Mouse (Mus musculus): ENCODE results near the gene Fxr2.
A peak's percentile ranks its signal among the peaks of the same experiment; 100 is the strongest.

Gene Fxr2

DNA sequence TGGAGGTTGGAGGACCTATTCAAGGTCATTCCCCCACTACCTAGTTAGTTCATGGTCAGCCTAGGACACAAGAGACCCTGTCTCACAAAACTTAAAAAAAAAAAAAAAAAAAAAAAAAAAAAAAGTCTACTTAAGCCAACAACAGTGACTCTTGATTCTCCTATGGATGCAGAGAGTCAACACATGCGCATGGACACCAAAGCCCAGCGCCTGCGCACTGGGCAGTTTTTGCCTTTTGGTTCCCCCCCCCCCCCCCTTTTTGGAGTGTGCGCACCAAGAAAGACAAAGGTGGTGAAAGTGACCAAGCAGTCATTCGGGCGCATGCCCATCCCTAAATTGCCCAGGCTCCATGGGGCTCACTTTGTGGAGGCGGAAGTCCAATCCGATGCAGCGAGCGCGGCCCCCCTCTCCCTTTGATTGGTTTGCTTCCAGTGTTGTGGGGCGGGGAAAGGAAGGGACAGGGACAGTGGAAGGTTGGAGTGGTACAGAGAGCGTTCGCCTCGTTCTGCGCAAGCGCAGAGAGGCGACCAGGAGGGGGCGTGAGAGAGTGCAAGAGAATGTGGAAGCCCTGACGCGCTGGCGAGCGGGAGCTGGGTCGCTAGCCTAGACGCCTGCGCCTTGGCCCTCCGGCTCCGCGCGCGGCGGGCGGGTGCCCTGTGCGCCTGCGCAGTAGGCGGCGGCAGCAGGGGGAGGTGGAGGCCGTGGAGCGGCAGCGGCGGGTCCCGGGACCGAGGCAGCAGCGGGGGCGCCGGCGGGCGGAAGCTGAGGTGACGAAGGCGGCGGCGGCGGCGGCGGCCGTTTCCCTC lies at the start of gene Fxr2:
Gene Fxr2, plus strand, starts transcription at position 707 of the 806 bp plus-strand sequence.
- Histone ChIP-seq H3K4me1 (replicated peaks; ENCODE audit: low read depth, low read length) (peaks cover 44% of the 10 kb centered on the region), H3K9me3 (ENCODE audit: low read length) (no peaks in the 10 kb centered on the region), H3K36me3 (ENCODE audit: insufficient read depth, low read length) (peaks cover 31% of the 10 kb centered on the region), H3K4me3 (replicated peaks; ENCODE audit: low read length) (peak within 1 kb of the TSS; percentile 95), H3K27me3 (ENCODE audit: insufficient read depth, low read length) (no peaks in the 10 kb centered on the region)
- TF ChIP-seq NANOG (IDR thresholded peaks at IDR 0.05; ENCODE audit: borderline replicate concordance, low read length) (no peak), POU5F1 (IDR thresholded peaks at IDR 0.05; ENCODE audit: borderline replicate concordance, low read length) (no peak), CTCF (conservative IDR thresholded peaks at IDR 0.05; ENCODE audit: low read length) (peak; percentile 21; the same call in 1 of the 2 replicates)

DNA sequence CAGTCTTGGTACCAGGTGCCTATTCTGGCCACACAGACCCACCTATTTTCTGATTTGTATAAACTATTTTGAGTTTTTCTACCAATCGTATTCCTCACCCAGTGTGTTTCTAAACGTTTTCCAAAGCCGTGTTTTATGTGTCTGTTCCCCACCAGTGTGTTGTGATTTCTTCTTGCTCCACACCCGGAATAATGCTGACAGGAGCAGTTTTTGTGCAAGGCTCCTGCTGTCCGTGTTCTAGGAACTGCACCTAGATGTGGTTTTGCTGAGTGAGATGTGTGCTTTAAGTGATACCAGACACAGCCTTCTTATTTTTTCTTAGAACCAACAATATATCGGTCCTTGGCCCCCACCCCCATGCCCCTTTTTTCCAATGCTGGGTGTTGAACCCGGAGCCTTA lies 48.8 kb upstream of the Fxr2 start:
- no peak for TF ChIP-seq CTCF (conservative IDR thresholded peaks at IDR 0.05; ENCODE audit: low read length)
- TF ChIP-seq POU5F1 (IDR thresholded peaks at IDR 0.05; ENCODE audit: borderline replicate concordance, low read length): no peak
- no peak for TF ChIP-seq NANOG (IDR thresholded peaks at IDR 0.05; ENCODE audit: borderline replicate concordance, low read length)
- peaks cover 68% of the 10 kb centered on the region for H3K36me3 ChIP-seq (ENCODE audit: insufficient read depth, low read length)
- no peaks in the 10 kb centered on the region for H3K27me3 ChIP-seq (ENCODE audit: insufficient read depth, low read length)
- H3K9me3 ChIP-seq (ENCODE audit: low read length): no peaks in the 10 kb centered on the region
- H3K4me1 ChIP-seq (replicated peaks; ENCODE audit: low read depth, low read length): peaks cover 74% of the 10 kb centered on the region
- H3K4me3 ChIP-seq (replicated peaks; ENCODE audit: low read length): peak overlapping the region; percentile 98

DNA sequence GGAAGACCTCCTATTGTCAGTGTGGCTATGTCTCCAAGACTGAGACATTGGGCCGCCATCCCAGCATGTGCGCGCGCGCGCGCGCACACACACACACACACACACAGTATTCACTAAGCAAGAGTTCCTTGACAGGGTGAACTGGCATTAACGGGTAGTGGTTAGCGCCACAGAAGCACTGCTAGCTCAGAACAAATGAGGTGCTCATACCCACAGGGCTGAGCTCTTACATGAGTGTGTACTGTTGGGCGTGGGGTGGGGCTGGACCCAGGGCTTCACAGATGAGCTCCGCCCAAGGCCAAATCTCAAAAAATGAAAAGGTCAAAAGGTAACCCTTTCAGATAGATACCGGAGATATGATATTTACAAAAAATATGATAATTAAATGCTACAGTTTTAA lies 47.9 kb upstream of the Fxr2 start:
- Histone ChIP-seq H3K4me1 (replicated peaks; ENCODE audit: low read depth, low read length) (peaks cover 77% of the 10 kb centered on the region), H3K36me3 (ENCODE audit: insufficient read depth, low read length) (peaks cover 77% of the 10 kb centered on the region), H3K9me3 (ENCODE audit: low read length) (no peaks in the 10 kb centered on the region), H3K27me3 (ENCODE audit: insufficient read depth, low read length) (no peaks in the 10 kb centered on the region), H3K4me3 (replicated peaks; ENCODE audit: low read length) (peak overlapping the region; percentile 98)
- no peak for TF ChIP-seq POU5F1 (IDR thresholded peaks at IDR 0.05; ENCODE audit: borderline replicate concordance, low read length)
- TF ChIP-seq CTCF (conservative IDR thresholded peaks at IDR 0.05; ENCODE audit: low read length): no peak
- TF ChIP-seq NANOG (IDR thresholded peaks at IDR 0.05; ENCODE audit: borderline replicate concordance, low read length): no peak

DNA sequence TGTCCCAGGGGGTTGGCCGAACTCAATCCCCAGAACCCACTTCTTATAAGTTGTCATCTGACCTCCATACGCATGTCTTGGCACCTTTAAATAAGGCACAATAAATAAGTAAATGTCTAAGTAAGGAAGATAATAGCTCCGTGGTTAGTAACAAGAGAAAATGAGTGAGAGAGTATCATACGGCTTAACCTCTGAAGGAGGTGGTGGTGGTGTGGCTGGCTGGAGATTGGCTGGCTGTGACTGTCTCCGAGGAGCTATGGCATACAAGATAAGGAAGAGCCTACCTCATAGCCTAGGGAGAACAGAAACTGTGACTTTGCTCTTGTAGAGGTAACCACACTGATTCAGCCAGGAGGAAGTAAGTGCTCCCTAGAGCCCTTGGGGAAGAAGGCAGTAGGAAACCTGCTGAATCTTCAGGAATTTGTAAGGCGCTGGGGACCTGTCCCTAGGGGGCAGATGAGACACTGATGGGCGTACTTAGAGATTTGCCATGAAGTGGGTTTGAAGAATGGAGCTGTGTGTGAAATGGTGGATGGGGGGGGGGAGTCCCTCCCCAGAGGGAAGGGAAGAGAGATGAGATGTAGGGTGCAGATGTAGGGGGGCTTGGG lies 47.0 kb upstream of the Fxr2 start:
- no peaks in the 10 kb centered on the region for H3K27me3 ChIP-seq (ENCODE audit: insufficient read depth, low read length)
- H3K9me3 ChIP-seq (ENCODE audit: low read length): no peaks in the 10 kb centered on the region
- H3K36me3 ChIP-seq (ENCODE audit: insufficient read depth, low read length): peaks cover 86% of the 10 kb centered on the region
- H3K4me1 ChIP-seq (replicated peaks; ENCODE audit: low read depth, low read length): peaks cover 86% of the 10 kb centered on the region
- TF ChIP-seq NANOG (IDR thresholded peaks at IDR 0.05; ENCODE audit: borderline replicate concordance, low read length): no peak
- TF ChIP-seq POU5F1 (IDR thresholded peaks at IDR 0.05; ENCODE audit: borderline replicate concordance, low read length): no peak
- TF ChIP-seq CTCF (conservative IDR thresholded peaks at IDR 0.05; ENCODE audit: low read length): no peak; the same call in 1 of the 2 replicates
- peak overlapping the region; percentile 21; the same call in 1 of the 2 replicates for H3K4me3 ChIP-seq (replicated peaks; ENCODE audit: low read length)

DNA sequence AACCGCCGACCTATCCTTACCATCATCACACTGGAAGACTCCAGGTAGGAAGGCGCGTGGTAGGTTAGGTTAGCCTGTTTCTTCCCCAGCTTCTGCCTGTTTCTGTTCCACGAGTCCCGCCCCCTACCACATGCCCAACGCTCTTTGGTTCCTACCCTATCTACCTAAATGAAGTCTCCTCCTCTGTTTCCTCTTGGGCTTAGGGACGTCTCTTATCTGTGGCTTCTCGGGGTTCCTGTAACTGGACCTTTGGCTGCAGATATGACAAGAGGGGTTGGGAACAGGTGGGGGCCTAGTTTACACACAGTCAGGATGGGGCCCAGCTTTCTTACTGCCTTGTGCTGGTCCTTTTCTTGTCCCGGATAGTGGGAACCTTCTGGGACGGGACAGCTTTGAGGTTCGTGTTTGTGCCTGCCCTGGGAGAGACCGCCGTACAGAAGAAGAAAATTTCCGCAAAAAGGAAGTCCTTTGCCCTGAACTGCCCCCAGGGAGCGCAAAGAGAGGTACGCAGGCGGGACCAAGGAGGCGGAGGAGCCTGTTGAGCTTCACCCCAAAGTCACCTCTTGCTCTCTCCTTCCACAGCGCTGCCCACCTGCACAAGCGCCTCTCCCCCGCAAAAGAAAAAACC lies 43.5 kb upstream of the Fxr2 start:
- no peak for TF ChIP-seq NANOG (IDR thresholded peaks at IDR 0.05; ENCODE audit: borderline replicate concordance, low read length)
- no peak for TF ChIP-seq CTCF (conservative IDR thresholded peaks at IDR 0.05; ENCODE audit: low read length)
- no peak for TF ChIP-seq POU5F1 (IDR thresholded peaks at IDR 0.05; ENCODE audit: borderline replicate concordance, low read length)
- Histone ChIP-seq H3K36me3 (ENCODE audit: insufficient read depth, low read length) (peaks cover 98% of the 10 kb centered on the region), H3K4me1 (replicated peaks; ENCODE audit: low read depth, low read length) (peaks cover 90% of the 10 kb centered on the region), H3K9me3 (ENCODE audit: low read length) (no peaks in the 10 kb centered on the region), H3K27me3 (ENCODE audit: insufficient read depth, low read length) (no peaks in the 10 kb centered on the region), H3K4me3 (replicated peaks; ENCODE audit: low read length) (0 out of 2 replicates have a peak overlapping the region, but pooled peaks have one; percentile 1)

DNA sequence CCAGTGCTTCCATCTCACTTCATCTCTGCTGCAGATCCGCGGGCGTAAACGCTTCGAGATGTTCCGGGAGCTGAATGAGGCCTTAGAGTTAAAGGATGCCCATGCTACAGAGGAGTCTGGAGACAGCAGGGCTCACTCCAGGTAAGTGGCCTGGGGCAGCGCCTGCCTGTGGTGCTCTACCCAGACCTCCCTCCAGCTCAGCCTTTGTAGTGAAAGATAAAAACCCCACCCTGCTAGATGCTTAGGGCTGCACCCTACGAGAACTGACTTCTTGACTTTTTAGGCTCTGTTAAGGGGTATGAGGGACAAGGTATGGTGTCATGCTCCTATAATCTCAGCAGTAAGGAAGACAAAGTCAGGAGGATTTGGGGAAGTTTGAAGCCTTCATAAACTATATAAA lies 42.2 kb upstream of the Fxr2 start:
- Histone ChIP-seq H3K27me3 (ENCODE audit: insufficient read depth, low read length) (no peaks in the 10 kb centered on the region), H3K9me3 (ENCODE audit: low read length) (no peaks in the 10 kb centered on the region), H3K36me3 (ENCODE audit: insufficient read depth, low read length) (peaks cover 88% of the 10 kb centered on the region), H3K4me1 (replicated peaks; ENCODE audit: low read depth, low read length) (peaks cover 77% of the 10 kb centered on the region), H3K4me3 (replicated peaks; ENCODE audit: low read length) (no peak overlapping the region)
- TF ChIP-seq POU5F1 (IDR thresholded peaks at IDR 0.05; ENCODE audit: borderline replicate concordance, low read length): no peak
- no peak for TF ChIP-seq CTCF (conservative IDR thresholded peaks at IDR 0.05; ENCODE audit: low read length)
- no peak for TF ChIP-seq NANOG (IDR thresholded peaks at IDR 0.05; ENCODE audit: borderline replicate concordance, low read length)

DNA sequence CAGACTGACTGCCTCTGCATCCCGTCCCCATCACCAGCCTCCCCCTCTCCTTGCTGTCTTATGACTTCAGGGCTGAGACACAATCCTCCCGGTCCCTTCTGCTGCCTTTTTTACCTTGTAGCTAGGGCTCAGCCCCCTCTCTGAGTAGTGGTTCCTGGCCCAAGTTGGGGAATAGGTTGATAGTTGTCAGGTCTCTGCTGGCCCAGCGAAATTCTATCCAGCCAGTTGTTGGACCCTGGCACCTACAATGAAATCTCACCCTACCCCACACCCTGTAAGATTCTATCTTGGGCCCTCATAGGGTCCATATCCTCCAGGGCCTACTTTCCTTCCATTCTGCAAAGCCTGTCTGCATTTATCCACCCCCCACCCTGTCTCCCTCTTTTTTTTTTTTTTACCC lies 41.4 kb upstream of the Fxr2 start:
- Histone ChIP-seq H3K4me3 (replicated peaks; ENCODE audit: low read length) (no peak overlapping the region; the same call in 1 of the 2 replicates), H3K36me3 (ENCODE audit: insufficient read depth, low read length) (peaks cover 80% of the 10 kb centered on the region), H3K9me3 (ENCODE audit: low read length) (no peaks in the 10 kb centered on the region), H3K4me1 (replicated peaks; ENCODE audit: low read depth, low read length) (peaks cover 69% of the 10 kb centered on the region), H3K27me3 (ENCODE audit: insufficient read depth, low read length) (no peaks in the 10 kb centered on the region)
- no peak for TF ChIP-seq CTCF (conservative IDR thresholded peaks at IDR 0.05; ENCODE audit: low read length)
- TF ChIP-seq POU5F1 (IDR thresholded peaks at IDR 0.05; ENCODE audit: borderline replicate concordance, low read length): no peak
- no peak for TF ChIP-seq NANOG (IDR thresholded peaks at IDR 0.05; ENCODE audit: borderline replicate concordance, low read length)

Data from E14TG2a.4 (cell line).